Mouse (Mus musculus): ENCODE data around the gene Pdpk1.
"Not testable (repeated sequence)": the region's sequence is repeated elsewhere in the genome, so short reads cannot be mapped to it uniquely, and the experiment has no call there.

Pdpk1 gene

DNA sequence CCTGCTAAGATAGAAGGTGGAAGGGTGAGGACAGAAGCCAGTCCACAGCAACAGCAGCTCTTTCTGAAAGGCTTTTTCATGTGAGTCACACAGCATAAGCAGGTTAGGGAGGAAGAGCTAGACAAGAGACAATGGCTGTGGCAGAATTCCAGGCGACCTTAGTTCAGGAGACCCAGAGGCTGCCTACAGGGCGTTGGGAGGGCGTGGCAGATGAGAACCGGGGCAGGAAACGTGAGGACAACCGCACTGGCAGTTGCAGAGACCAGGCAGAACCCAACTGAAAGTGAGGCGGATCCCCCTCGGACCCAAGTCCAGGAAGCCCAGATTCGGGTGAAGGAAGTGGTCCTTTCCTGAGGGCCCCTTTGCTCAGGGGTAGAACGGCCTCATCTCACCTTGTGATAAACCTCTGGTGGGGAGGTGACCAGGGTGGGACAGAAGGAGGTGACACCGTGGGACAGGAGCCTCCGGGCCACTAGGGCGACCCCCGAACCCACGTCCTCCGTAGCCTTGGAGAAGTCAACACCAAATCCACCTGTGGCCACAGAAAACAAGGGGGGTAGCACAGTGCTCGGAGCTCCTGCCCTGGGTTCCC lies 12.0 kb upstream of the Pdpk1 start:
- DNase-seq = peak; percentile 40 to 43

DNA sequence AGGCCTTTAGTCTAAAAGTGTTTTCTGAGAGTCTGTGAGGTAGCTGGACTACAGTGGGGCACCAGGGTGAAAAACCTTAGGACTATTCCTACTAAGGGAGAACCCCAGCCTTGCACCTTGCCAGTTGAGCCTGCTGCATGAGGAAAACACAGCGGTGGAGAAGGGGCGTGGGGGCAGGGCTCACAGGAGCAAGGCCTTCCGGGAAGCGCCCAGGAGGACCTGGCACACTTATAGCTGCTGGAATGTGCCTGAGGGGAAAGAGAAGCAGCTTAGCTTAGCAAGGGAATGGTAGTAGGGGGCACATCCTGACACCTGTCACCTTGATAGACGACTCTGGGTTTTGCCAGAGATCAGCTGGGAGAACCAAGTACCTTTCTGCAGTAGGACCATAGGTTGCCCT lies 10.7 kb upstream of the Pdpk1 start:
- DNase-seq = no peak

DNA sequence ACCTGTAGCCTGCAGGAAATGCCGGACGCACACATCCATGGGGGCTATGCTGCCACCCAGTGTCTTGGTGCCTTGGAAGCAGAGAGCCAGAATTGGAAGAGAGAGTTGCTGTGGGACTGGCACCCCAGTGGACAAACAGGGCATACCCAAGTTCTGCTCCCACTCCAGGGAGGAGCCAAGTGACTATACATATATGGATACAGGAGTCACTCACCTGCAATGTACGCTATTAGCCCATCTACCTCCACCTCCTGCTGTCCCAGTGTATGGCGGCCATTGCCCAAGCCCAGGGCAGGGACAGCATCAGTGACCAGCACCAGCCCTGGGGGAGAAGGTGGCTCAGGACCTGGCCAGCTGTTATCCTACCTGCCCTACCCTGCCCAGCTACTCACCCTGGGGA lies 6.8 kb upstream of the Pdpk1 start:
- DNase-seq = no peak

DNA sequence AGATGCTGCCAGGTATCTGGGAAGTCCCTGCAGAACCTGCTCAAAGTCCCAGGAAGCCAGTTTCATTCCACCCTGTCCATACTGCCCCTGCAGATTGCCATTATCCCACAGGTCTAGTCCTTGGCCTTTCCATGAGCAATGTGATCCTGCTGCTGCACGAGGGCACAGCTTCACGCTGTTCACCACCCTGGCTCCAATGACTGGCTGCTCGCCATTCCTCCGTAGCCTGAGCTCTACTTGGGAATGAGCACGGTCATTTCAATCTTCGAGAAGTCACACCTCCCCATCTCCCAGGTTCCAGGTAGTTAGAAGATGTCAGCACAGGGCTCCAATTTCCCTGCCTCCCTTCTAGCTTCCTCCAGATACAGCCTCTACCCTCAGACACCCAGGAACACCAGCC lies 6.4 kb upstream of the Pdpk1 start:
- no peak for DNase-seq

DNA sequence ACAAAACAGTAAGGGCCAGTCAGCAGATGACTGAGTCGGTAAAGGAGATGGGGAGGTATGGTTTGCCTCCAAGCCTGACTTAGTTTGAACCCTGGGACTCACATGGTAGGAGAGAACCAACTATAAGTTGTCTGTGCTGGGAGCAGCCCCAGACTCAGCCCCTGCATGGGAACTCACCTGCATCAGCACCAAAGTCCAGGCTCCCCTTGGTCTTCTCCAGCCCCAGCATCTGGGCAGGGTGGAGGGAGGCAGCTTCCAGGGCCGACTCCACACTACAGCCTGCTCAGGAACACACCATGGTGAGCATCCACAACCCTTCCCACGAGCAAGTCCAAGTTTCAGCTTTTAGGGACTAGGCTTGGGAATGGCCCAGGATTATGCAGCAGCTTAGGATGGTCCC lies 5.7 kb upstream of the Pdpk1 start:
- no peak for DNase-seq

DNA sequence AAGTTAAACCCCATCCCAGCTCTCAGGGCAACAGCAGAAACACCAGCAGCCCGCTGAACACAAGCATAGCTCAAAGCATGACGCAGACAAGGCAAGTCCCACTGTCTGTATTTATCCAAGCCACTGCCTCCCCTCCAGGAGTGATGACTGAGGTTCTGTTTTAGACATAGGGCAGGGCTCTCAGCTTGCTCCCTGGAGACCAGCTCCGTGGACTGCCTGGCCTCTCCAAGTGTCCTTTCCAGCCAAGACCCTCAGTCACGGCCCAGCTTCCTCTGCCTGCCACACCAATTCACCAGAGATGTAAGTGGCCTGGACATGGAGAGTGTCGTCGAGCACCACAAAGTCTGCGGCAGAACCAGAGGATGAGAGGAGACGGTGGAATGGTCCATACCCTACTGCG lies 5.0 kb upstream of the Pdpk1 start:
- DNase-seq = no peak

DNA sequence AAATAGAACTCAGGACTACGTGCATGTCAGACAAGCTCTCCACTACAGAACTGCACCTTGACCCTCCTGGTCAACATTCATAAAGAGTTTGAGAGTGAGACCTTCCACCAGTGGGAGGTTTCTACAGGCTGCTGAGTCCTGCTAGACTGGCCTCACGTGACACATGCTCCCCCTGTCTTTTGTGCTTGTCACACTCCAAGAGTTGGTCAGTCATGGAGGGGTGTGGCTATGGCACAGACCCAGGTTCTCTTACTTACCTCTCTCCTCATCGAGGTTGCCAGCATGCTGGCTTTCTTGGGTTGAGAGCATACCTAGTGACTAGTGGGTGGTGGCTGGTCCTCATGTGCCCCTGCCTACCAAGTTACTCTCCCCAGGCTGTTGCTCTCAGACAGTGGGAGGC lies 3.7 kb upstream of the Pdpk1 start:
- no peak for DNase-seq

DNA sequence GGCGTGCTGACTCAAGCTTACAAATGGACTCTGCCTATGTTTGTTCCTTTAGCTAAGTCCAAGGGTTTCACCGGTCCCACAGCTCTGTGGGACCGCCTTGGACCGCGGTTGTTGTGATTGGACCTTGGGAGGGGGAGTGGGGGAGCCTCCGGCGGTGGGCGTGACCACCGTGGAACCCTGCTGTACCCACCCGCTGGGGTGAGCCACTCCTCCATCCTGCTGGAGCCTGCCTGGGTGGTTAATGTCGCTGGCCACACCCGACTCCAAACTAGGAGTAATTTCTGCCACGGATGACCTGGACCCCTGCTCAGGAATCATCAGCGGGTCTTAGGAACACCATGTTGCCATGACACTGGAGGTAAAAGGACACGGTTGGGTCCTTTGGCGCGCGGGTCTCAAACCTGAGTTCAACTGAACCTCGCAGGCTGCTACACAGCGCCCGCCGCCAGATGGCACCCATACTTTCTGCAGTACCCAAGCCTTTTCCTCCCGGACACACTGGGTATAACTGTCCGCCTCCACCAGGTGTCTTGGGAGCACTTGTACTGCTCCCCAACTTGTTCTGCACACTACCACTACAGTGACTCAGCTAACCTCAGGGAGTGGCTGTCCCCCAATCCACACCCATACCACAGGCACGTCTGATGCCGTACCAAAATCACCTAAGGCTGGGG lies 1.3 kb upstream of the Pdpk1 start:
- peak; percentile 90 to 91 for DNase-seq

DNA sequence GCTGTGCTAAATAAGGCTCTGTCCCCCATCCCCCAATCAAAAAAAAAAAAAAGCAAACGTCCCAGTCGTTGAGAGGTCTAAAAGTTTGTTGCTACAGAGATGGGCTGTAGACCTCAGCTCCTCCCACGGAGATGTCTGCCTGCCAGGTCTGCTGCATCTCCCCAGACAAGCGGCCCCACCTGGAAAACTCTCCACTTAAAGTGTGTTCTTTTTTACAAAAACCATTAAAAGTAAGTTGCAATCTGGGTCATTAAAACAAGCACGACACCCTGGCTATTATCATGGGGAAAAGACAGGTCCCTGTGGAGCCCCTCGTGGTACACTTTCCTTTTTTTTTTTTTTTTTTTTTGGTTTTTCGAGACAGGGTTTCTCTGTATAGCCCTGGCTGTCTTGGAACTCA lies 658 bp upstream of the Pdpk1 start:
- no peak for DNase-seq

DNA sequence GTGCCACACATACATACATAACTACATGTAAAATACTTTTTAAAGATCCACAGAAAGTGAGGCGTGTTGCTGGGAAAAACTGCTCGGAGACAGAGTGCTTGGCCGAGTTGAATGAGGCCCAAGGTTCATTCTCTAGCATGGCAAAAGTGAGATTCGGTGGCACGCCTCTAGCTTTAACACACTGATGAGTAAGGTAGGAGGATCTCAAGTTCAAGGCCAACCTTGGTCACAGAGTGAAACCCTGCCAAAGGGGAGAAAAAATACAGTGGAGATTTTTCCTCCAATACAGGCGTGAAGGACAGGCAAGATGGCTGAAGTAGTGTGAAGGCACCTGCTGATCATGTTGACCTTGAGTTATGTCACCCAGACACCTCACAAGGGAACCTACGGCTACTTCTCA lies 1.3 kb downstream of the Pdpk1 start:
- no peak for DNase-seq

DNA sequence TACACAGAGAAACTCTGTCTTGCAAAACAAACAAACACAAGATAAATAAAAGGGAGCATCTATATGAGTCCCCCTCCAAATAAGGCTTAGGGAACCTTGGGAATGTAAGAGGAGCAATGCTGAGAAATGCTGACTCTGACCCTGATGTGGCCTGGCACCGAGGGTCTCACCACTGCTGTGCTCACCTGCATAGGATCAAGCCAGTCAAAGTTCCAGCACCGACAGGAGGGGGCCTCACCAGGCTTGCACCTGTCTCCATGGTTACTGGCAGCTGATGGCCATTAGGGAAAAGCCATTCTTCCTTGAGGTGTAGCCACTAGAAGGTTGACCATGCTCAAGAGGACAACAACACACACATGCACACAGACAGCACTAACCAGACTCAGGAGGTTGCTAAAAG lies 7.8 kb downstream of the Pdpk1 start:
- DNase-seq = no peak

DNA sequence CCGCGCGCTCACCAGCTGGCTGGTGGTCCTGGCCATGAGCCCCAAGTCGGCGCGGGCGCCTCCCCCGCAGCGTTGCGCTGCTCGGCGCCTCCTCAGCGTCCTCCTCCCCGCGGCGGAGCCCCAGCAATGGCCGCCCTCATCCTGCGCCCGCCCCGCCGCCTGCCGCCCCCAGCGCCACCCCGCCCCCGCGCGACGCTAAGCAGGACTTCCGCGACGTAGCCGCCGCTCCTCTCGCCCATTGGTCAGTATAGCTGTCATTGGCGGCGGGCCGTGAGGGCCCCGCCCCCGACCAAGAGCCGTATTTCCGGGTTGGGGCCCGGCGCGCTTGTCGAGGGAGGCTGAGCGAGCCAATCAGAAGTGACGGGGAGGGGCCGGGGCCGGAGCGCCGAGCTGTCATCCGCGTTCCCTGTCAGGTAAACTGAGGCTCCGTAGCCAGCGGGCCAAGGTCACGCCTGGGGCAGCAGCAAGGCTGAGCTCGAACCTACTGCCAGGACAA lies 9.3 kb downstream of the Pdpk1 start:
- peak; percentile 98 to 99 for DNase-seq

DNA sequence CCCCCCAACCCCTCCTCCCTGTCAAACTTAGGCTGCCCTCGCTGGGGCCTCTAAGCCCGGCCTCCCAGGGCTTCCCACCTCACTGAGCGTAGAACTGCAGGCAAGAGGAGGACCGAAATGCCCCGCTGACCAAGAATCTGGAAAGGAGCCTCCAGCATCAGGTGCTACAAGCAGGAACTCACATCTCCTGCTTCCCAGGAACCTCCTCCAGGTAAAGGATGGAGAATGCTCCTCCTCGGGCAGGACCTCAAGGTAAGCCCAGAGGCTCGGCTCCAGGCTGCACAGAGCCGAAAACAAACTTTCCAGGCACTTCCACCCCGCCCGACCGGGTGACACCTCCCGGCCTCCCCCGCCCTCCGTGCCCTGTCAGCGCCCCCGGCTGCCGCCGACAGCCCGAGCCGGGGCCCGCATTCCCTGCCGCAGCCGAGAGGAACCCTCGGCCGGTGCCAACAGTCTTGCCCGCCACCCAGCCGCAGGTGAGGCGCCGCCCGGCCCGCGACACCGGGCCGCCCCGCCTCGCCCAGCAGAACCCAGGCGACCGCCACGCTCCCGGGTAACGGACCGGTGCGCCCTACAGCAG lies 9.8 kb downstream of the Pdpk1 start:
- no peak for DNase-seq

DNA sequence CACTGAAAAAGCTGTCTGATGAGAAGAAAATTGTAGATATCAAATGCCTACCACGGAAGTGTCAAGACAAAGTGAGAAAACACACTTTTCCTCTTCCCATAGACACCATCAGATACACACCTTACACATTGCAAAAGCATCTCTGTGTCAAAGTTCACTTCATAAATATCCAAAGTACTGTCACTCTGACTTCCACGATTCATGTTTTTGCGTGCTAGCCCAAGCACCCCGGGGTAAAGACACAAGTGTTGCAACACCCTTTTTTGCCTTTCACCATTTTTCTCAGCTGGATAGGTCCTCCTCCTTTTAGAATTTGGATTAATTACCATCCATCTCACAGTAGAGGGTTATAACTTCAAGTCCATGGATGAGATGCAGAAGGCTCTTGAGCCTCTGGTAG lies 10.8 kb downstream of the Pdpk1 start:
- no peak for DNase-seq

DNA sequence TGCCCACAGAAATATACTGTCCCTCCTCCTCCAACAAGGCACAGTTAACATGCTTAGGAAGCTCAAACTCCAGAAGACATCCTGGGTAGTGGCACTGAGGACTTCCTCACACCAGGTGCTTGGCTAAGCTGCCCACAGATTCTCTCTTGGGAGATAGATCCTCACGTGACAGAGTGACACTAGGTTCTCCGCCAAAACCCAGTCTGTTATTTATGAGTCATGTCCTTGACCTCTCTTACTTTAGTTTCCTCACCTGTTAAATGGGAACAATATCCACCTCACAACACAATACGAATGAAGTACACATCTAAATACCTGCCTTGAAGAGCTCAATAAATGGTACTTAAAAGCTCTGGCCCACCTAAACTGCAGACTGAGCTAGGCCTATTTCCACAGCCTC lies 11.5 kb downstream of the Pdpk1 start:
- DNase-seq = no peak

DNA sequence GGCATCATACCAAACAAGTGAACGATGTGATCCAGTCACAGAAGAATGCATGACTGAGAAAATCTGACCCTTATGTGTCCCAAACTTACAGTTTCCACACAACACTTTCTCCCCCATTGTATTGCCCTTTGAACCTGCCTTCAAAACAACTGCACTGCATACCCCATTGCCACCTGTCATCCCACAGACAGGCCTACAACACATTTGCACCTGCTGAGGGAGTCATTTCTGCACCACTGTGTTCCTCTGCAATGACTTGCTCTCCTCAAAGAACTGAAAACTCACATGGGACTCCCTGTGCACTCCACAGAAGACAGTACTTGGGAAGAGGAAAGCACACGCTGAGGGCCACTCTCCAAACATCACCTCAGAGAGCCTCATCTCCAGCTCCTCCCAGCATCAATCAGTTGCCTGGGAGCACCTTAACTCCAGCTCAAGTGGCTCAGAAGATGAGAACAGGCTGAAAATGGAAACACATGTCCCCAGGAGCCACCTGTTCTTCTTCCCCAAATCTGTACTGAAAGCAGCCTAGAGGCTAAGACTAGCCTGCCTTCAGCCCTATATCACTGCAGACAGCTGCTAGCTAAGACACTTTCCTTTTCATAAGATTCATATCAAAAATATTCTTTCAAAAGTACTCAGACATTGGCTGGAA lies 13.4 kb downstream of the Pdpk1 start:
- DNase-seq = no peak

DNA sequence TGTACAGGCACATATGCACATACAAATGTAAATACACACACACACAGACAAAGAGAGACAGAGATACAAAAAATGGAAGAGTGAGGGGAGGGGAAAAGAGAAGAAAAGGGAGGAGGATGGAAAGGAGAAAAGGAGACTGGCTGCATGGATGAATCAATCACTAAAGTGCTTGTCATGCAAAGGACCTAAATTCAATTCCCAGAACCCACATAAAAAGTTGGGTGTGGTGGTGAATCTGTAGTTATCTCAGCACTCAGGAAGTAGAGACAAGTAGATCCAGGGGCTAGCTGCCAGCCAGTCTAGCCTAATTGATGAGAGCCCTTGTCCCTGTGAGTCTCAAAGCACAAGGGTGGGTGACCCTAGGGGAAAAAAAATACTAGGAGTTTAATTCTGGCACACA lies 16.7 kb downstream of the Pdpk1 start:
- no peak for DNase-seq

DNA sequence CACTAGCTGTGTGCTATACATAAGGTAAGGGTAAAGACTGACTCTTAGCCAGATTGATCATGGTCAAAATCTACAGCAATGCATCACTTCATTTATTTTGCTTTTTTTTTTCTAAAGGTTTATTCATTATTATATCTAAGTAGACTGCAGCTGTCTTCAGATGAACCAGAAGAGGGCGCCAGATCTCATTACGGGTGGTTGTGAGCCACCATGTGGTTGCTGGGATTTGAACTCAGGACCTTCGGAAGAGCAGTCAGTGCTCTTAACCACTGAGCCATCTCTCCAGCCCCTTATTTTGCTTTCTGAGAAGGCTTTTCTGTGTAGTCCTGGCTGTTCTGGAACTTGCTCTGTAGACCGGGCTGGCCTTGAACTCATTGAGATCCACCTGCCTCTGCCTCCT lies 17.8 kb downstream of the Pdpk1 start:
- not testable (repeated sequence) for DNase-seq

DNA sequence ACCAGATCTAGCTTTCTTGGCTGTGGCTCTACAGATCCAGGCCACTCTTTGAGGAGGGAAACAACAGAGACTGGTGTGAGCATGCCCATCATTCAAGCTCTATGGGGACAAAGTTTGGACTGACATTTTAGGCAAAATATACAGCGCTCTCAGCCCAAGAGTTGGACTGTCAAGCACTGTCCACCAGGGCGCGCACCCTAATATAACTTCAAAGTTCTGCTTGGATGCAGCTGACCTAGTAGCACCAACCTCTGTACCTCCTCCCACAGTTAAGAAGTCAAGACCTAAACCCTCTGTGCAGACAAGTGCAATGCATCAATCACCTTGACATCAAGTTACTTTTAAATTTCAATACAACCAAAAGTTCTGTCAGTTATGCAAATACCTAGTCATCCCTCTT lies 19.2 kb downstream of the Pdpk1 start:
- no peak for DNase-seq

DNA sequence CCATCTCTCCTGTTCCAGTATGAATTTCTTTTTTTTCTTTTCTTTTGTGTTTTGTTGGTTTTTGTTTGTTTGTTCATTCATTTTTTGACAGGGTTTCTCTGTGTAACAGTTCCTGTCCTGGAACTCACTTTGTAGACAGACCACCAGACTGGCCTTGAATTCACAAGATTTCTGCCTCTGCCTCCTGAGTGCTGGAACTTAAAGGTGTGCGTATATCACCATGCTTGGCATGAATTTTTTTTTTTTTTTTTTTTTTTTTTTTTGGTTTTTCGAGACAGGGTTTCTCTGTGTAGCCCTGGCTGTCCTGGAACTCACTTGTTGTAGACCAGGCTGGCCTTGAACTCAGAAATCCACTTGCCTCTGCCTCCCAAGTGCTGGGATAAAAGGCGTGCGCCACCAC lies 21.5 kb downstream of the Pdpk1 start:
- DNase-seq = not testable (repeated sequence)

DNA sequence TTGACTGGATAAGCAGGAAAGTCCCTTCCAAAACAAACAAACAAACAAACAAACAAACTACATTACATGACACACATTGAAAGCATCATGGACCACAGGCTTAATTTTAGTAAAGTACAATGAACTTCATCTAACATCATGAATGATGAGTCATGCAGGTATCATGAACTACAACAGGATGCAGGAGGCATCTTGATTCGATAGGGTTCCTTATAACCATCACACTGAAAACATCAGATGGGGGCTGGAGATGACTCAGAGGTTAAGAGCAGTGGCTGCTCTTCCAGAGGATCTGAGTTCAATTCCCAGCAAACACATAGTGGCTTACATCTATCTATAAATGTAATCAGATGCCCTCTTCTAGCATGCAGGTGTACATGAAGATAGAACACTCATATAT lies 23.1 kb downstream of the Pdpk1 start:
- no peak for DNase-seq

DNA sequence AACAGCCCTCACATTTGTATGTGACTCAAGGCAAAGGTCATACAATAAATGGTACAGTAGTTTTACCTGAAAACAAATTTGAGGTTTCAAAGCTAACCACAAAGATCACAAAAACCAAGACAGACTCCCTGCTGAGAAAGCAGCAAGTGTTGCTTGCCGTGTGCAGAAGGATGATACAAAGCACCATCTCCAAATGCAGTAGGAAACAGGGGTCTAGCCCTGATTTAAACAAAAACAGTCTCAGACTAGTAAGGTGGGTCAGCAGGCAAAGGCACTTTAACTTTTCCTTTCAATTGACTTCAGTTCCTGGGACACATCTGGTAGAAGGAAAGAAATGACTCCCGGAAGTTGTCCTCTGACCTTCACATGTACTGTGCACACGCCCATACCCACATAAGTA lies 23.9 kb downstream of the Pdpk1 start:
- DNase-seq = no peak

DNA sequence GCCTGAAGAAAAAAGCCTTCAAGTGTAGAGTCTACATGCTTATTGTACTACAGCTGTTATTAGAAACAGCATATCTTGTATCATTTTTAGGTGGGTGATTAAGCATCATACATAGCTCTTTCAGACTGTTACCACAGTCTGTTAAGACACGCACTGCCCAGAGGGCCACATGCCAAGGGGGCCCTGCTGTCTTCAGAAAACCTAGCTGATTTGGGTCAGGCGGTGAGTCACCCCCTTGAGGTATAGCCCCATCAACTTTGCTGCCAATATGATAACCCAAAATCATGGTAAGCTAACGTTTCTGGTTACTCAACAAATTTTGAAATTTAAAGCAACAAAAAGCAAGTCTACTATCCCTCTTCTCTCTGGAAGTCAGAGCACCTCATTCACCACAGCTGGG lies 31.3 kb downstream of the Pdpk1 start:
- DNase-seq = no peak

DNA sequence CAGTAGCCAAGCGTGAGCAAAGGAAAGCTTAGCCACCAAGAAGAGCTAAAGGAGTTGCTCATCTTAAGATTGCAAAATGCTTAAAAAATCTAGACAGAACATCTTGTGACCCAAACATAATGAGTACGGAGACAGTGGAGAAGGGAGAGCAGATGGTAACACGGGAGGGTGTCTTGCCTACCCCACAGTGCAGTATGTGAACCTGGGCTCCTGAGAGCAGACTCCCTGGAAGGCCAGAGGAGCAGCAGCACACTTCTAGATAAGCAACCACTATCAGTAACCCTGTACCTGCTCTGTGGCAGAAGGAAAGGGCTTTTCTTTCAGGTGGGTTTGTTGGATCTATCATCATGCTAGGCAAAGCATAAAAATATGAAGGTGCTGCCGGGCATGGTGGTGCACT lies 37.7 kb downstream of the Pdpk1 start:
- peak; percentile 34 to 42 for DNase-seq

All from cerebellum, postnatal 10 days (tissue).